In genomic region chr2:24690356-24690755, GRCm38 (mm10) we compare ENCODE assay signal across 12 mouse cellular contexts.
DNase-seq lines count a peak whose midpoint lies in the region.
"Had no signal": no experiment of that assay in that cellular context is flagged by ENCODE, and none has a peak within 500 bp of the region (broad histone marks: within the 10 kb centered on the region; RNA-seq: fewer than 3 reads in every experiment).

No protein-coding gene starts in this region.

- peak; percentile 64 for DNase-seq in heart, adult 11 months
- DNase-seq in heart, adult 8-10 months (ENCODE audit: low spot score), result no peak
- peak; percentile 0 to 1 for DNase-seq in left cerebral cortex, adult 8-10 months (ENCODE audit: low spot score in 2 of 2)
- no peak for DNase-seq in left cerebral cortex, adult 11 months (ENCODE audit: low spot score)
- peak; percentile 8 to 35 for DNase-seq in urinary bladder, postnatal 4 days (ENCODE audit: low spot score in 2 of 2)
- no peak for DNase-seq in urinary bladder, postnatal 10 days (ENCODE audit: low spot score)
- DNase-seq in gastrocnemius, adult 8-10 months (ENCODE audit: low spot score in 2 of 2), result no peak
- DNase-seq: adrenal gland, adult 8-10 months; adrenal gland, postnatal 36 days; cerebellum, postnatal 10 days; gastrocnemius, postnatal 14 days; heart, postnatal 14 days had no signal

Comparison
In these comparisons a context has a peak if more than half of its experiments do, and no peak if none do; other contexts are left out.
1. DNase-seq: peak in heart, adult 11 months (single experiment), left cerebral cortex, adult 8-10 months (2 of 2) and urinary bladder, postnatal 4 days (2 of 2); none in heart, adult 8-10 months (single experiment), left cerebral cortex, adult 11 months (single experiment), urinary bladder, postnatal 10 days (single experiment) and gastrocnemius, adult 8-10 months (0 of 2).